Mouse (Mus musculus) layer of hippocampus, adult 18-20 months (tissue): Measurements from ENCODE around the gene Ryr2. TPM values are rescaled to one million over a fixed set of nuclear protein-coding genes. Genes with fewer than 3 reads are reported as not detected.

Source experiments
- DNase-seq, 2 experiments: peaks; one replicate each; pipeline ENCODE4 v3.0.0; 2022; ENCODE audit warnings: low spot score in 2 of 2
- total RNA-seq, 2 experiments: library from RNA; stranded (reverse); gene quantifications; 2 replicates each; pipeline ENCODE4 v1.2.3; 2021

The Ryr2 gene
- total RNA-seq, 2 experiments from 2014 or later: 199 to 219 TPM

- DNase-seq: no peak
These were observed 324.2 kb downstream of the Ryr2 start for GRCm38 (mm10) chr13:11782411-11783155.

DNA sequence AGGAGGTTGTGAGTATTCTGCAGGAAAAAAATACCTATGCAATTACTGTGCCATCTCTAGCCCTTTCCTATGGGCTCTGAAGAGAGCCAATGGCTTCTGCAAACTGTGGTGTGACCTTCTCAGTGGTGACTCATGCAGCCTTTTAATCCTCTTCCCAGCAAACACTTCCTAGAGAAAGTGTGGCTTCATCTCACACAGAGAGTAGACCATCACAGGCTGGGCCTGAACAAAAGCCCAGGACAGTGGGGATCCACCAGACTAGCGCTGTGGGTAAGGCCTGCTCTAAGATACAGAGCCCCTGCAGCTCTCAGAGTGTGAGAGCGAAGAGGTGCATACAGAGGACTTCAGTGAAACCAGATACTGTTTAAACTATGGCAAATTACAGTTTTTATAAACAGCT, 325.7 kb downstream of the Ryr2 start:
- DNase-seq: no peak

DNA sequence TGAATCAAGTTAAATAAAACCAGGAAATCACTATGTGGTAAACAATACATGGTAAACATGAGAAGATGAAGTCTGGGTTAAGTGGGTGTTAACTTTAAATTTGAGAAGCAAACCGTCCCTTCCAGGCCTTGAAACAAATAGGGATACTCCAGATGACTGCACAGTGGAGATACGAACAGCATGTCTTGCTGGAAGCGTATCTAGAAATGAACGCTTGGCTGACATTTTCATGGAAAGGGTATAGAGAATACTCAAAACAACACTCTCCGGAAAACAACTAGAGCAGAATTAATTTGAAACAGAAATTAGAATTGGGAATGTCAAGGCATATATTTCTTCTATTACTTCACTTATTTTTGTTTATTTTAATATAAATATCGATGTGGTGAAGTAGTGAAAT, 329.0 kb downstream of the Ryr2 start:
- no peak for DNase-seq

DNA sequence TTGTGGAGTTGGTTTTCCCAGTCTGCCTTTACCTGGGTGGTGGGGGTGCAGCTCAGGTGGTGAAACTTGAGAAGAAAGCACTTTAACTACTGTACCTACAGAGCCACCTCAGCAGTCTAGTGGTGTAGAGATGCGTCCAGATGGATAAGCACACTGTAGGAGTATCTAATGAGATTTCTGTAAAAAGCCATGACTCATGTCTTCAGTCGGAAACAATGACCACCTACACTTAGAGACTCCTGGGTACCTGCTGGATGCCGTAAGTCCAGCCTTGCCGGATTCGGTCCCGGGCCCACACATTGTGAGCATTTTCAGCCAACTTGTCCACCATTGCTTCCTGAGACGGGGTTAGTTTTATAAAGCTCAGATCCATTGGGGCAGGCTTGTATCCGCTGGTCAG, 334.6 kb downstream of the Ryr2 start:
- no peak for DNase-seq

- no peak for DNase-seq
These were observed 339.8 kb downstream of the Ryr2 start for GRCm38 (mm10) chr13:11766899-11767298.

DNA sequence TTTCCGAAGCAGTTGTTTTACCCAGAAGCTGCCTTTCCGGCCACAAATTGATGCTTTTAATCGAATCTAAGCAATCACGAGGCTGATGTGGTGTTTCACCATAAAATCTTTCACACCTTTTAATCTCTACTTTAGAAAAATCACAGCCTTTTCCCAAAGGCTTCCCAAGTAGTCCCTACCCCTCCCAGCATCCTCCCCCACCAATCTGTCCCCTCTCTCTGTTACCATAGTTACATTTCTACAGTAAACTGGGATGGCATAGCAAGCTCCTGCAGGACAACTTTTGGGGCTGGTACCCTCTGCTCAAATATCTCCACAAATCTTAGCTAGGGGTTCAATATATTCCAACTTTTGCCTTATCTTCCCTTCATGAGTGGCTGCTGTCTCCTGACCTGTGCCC, 342.8 kb downstream of the Ryr2 start:
- peak; percentile 47 to 56 for DNase-seq

- peak in 1 of 2 experiments; percentile 61 for DNase-seq
These were observed 343.6 kb downstream of the Ryr2 start for GRCm38 (mm10) chr13:11763104-11763503.

DNA sequence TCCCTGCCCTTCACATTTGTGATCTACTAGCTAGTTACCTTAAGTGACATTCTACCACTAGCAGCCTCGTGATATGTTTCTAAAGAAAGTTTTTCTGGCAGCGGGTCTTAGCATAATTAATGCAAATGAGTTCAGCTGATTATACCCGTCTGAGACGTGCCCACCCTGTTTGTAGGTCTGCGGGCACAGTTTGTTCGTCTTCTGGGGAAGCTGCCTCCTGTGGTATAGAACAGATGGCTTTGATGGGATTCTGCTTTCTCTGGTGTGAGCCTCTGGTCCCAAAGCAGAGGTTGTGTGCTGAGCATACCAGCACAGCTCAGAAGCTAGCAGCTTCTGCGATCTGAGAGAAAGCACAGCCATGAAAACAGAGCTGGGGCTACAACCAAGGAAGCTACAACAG, 348.9 kb downstream of the Ryr2 start:
- DNase-seq: peak; percentile 37 to 69

- peak in 1 of 2 experiments; percentile 1 for DNase-seq
These were observed 361.3 kb downstream of the Ryr2 start for GRCm38 (mm10) chr13:11745479-11745878.

- peak in 1 of 2 experiments; percentile 55 for DNase-seq
These were observed 368.5 kb downstream of the Ryr2 start for GRCm38 (mm10) chr13:11738211-11738610.

DNA sequence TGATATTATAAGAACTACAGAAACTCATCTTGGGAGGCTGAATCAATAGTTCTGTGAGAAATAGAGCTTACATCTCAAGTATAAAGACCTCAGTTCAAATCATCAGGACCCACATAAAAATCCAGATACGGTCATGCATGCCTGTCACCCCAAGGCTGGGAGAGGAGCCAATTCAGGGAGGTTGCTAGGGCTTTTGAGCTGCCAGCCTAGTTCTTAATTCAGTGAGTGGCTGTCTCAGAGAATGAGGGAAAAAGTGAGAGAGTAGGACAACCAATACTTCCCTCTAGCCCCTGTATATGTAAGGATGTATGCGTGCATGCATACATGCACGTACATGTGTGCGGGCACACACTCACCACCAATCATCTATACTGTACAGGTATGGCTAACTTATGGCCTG, 390.5 kb downstream of the Ryr2 start:
- no peak for DNase-seq

- no peak for DNase-seq
These were observed 396.9 kb downstream of the Ryr2 start for GRCm38 (mm10) chr13:11709708-11710471.

GRCm38 (mm10) chr13:11701721-11702120, 405.0 kb downstream of the Ryr2 start:
- no peak for DNase-seq

GRCm38 (mm10) chr13:11696496-11696895, 410.2 kb downstream of the Ryr2 start:
- no peak for DNase-seq

DNA sequence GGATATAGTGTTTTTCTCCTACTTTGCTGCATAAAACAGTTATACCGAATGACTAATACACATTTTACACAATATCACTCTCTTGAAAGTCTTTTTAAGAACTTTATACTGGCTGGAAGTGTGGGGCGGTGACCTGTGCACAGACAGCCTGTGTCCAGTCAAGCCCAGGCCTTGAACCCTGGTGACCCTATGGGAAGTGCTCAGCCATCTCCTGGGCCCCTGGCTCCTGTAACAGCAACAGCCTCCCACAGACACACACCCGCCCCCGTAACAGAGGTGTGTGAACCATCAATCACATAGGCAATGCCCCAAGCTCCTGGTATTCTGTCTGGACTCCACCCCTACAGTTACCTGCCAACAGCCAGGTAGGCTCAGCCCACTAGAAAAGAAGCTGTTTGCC, 424.9 kb downstream of the Ryr2 start:
- DNase-seq: no peak

DNA sequence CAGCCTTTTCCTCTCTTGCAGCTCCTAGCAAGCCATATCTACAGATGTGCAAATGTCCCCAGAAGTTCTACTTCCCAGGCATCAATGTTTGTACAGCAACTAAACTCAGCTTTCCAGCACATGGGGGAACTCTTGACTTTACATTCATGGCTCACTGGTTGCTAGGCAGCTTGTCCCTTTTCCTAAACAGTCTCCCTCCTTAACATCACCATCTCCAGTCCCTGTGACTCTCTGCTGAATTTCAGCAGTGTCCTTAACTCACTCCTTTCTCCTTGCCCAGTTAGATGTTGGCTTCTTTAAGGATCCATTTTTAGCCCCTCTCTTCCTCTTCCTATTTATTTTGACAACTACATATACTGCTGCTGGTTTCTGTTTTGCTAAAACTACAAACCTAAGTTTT, 443.9 kb downstream of the Ryr2 start:
- no peak for DNase-seq

DNA sequence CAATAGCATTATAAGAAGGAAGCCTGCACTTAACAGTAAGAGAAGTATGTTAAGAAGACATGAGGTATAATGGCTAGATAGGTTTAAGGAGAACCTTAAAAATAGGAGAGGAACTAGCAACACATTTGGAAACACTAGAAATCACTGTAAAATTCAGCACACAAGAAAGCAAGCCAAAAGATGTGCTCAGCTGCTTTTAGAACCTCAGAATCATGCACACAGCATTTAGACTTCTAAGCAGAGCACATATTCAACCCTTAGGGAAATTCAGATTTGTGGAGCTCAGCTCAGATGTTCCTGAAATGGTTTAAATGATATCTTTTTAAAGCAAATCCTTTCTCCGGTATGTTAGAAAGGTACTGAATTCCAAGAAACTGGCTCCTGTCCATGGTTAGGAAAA, 461.9 kb downstream of the Ryr2 start:
- no peak for DNase-seq

DNA sequence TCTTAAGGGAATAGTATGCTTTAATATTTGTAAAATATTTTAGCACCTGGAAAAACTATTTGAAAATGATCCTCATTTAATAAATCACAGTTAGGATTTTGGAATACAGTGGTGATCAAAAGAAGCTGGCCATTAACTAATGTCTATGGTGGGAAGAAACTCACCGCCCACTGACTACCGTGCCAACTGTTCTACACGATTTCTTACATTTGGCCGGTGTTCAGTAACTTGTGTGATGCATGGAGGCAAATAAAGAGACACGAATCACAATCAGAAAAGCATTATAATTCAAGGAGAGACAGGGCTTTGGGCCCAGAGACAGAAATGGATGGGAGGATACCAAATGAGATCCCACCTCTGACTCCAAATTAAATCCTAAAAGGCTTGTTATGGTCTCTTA, 470.4 kb downstream of the Ryr2 start:
- peak; percentile 35 to 72 for DNase-seq

DNA sequence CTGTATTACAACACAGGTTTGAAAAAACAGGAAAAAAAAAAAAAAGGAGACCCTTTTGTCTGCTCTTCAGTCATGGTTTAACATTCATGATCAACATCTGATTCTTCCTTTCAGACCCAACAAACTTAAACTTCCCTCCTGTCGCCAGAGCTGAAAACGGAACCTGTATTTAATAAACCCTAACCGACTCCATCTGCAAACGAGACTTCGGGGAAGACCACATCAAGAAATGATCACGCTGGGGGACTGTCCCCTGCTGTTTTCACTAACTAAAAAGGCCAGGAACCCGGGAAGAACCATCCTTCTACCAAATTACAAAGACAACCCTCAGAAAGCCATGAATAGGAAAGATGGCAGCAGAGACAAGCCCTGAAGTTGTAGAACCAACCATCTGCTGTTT, 482.2 kb downstream of the Ryr2 start:
- no peak for DNase-seq

DNA sequence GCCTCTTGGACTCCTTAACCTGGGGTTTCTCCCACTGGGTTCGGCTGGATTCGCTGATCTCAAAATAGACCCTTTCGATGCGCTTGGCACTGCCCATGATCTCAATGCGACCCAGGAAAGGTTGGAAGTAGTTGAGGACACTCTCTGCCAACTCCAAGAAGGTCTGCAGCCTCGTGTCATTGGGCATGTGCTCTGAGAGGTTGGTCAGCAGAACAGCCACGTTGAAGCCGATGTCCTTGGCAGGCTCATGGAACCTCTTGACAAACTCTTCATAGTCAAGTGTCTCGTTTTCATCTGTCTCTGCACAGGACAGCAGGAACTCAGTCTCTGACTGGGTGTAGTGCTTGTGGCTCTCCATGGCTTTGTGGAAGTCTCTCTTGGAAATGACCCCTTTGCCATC, 511.3 kb downstream of the Ryr2 start:
- no peak for DNase-seq

GRCm38 (mm10) chr13:11585283-11585682, 521.5 kb downstream of the Ryr2 start:
- no peak for DNase-seq

DNA sequence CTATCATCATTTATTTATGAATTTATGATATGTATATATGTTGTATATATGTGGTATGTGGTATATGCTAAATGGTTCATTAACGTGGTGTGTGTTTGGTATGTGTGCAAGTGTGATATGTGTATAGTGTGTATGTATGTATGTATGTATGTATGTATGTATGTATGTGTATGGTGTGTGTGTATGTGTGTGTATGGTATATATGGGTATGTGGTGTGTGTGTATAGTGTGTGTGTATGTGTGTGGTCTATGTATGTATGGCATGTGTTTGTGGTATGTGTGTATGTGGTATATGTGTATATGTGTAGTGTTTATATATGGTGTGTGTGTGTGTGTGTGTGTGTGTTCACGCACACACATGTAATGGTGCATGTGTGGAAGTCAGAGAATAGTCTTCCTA, 534.2 kb downstream of the Ryr2 start:
- DNase-seq: no peak

DNA sequence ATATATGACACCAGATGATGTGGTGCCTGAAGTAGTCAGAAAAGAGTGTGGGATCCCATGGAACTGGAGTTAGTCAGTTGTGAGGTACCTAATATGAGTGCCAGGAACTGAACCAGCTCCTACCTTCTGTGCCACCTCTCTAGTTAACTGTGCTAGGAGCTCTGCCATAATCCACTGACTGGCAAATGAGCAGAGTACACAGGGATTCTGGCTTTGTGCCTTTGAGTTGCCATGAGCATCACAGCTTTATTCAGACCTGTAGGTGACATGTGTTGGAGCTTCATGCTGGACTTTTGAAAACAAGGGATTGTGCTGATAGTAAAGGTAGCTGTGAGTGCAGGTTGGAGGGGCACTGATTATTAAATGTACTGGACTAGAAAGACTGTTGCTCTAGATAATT, 539.4 kb downstream of the Ryr2 start:
- DNase-seq: no peak
